7 mouse cellular contexts compared by ENCODE assay signal in genomic region chr6:136721925-136722324, GRCm38 (mm10). TPM values are rescaled to one million over a fixed set of nuclear protein-coding genes. Genes with fewer than 3 reads are reported as not detected.
A peak's percentile ranks its signal among the peaks of the same experiment; 100 is the strongest.
DNase-seq lines count a peak whose midpoint lies in the region; ATAC-seq and TF ChIP-seq lines count a peak whose summit lies in the region.

No protein-coding gene starts in this region.

- 66% methylated on average over 6 of the region's 6 CpGs for whole genome bisulfite sequencing in neural tube, embryonic 15.5 days
- 49% methylated on average over 6 of the region's 6 CpGs for WGBS in liver, postnatal 0 days (ENCODE audit: insufficient replicate concordance)

- no peaks in the 10 kb centered on the region for H3K9me3 ChIP-seq in neural tube, embryonic 15.5 days (replicated peaks)
- H3K9me3 ChIP-seq in liver, postnatal 0 days (ENCODE audit: low read length) = no peaks in the 10 kb centered on the region

- no peak for TF ChIP-seq EP300 in liver, postnatal 0 days (IDR thresholded peaks at IDR 0.05; ENCODE audit: low read depth)

- DNase-seq in neural tube, embryonic 10.5 days (ENCODE audit: extremely low spot score, low spot score) = peak; percentile 50
- peak; percentile 41 to 82 for DNase-seq in adrenal gland, adult (ENCODE audit: inconsistent age in 2 of 2, low spot score in 1 of 2)
- DNase-seq in cerebellum, postnatal 4 days (ENCODE audit: low spot score in 2 of 2) = peak; percentile 43 to 59
- peak; percentile 12 for DNase-seq in hindlimb bud, embryonic 11.5 days (ENCODE audit: extremely low spot score, low read depth, low spot score)
- peak; percentile 73 for DNase-seq in liver, postnatal 0 days
- DNase-seq in right cerebral cortex, postnatal 14 days = peak; percentile 47

- no peak overlapping the region for H3K27ac ChIP-seq in neural tube, embryonic 15.5 days (replicated peaks)
- H3K27ac ChIP-seq in liver, postnatal 0 days (ENCODE audit: low read depth) = no peak overlapping the region

- H3K27me3 ChIP-seq in neural tube, embryonic 15.5 days (replicated peaks) = no peaks in the 10 kb centered on the region
- no peaks in the 10 kb centered on the region for H3K27me3 ChIP-seq in liver, postnatal 0 days (ENCODE audit: insufficient read depth, low read length)

- H3K9ac ChIP-seq in neural tube, embryonic 15.5 days (replicated peaks) = no peak overlapping the region
- H3K9ac ChIP-seq in liver, postnatal 0 days (replicated peaks) = no peak overlapping the region

- H3K4me1 ChIP-seq in neural tube, embryonic 15.5 days = no peaks in the 10 kb centered on the region
- H3K4me1 ChIP-seq in liver, postnatal 0 days (ENCODE audit: insufficient read depth) = no peaks in the 10 kb centered on the region

- TF ChIP-seq CTCF in liver, postnatal 0 days (IDR thresholded peaks at IDR 0.05; ENCODE audit: low read depth) = peak; percentile 86

- ATAC-seq in neural tube, embryonic 15.5 days (ENCODE audit: low FRiP score) = no peak
- ATAC-seq in liver, postnatal 0 days = peak; percentile 36; the same call in 1 of the 2 replicates

- no peak overlapping the region for H3K4me2 ChIP-seq in neural tube, embryonic 15.5 days
- H3K4me2 ChIP-seq in liver, postnatal 0 days (ENCODE audit: low read depth, low read length) = no peak overlapping the region

- H3K36me3 ChIP-seq in neural tube, embryonic 15.5 days = no peaks in the 10 kb centered on the region
- H3K36me3 ChIP-seq in liver, postnatal 0 days (replicated peaks; ENCODE audit: insufficient read depth, low read length) = no peaks in the 10 kb centered on the region

- no peak overlapping the region for H3K4me3 ChIP-seq in neural tube, embryonic 15.5 days (replicated peaks)
- H3K4me3 ChIP-seq in liver, postnatal 0 days (ENCODE audit: low read depth, low read length) = no peak overlapping the region

RNA-seq across cellular contexts. Expression of gene Gucy2c, which starts 59.6 kb away (rescaled TPM):
- 0.23 and 5.5 TPM in 2 replicates for polyA plus RNA-seq in neural tube, embryonic 15.5 days (2015; fragmentation: Nextera tagmentation; extraction: Ambion mirVana)
- polyA plus RNA-seq in liver, postnatal 0 days (2015; fragmentation: Nextera tagmentation; extraction: Ambion mirVana) = 0.57 and 0.99 TPM in 2 replicates

Comparison
In these comparisons a context has a peak if more than half of its experiments do, and no peak if none do; other contexts are left out.
1. DNase-seq: peak in every context shown above with its lines; median percentile 73 in liver, postnatal 0 days; 62 in adrenal gland, adult; 51 in cerebellum, postnatal 4 days; 50 in neural tube, embryonic 10.5 days; 47 in right cerebral cortex, postnatal 14 days; 12 in hindlimb bud, embryonic 11.5 days.